Mouse (Mus musculus) CD8-positive naive resting alpha-beta T cell, adult 2 months (primary cell): ENCODE data around the gene Ptpn11.

Experiments used
- DNase-seq, 2 experiments: peaks; one replicate each; pipeline ENCODE4 v3.0.0; 2022; ENCODE audit warnings: low read depth in 2 of 2, low spot score in 2 of 2

The Ptpn11 gene

DNA sequence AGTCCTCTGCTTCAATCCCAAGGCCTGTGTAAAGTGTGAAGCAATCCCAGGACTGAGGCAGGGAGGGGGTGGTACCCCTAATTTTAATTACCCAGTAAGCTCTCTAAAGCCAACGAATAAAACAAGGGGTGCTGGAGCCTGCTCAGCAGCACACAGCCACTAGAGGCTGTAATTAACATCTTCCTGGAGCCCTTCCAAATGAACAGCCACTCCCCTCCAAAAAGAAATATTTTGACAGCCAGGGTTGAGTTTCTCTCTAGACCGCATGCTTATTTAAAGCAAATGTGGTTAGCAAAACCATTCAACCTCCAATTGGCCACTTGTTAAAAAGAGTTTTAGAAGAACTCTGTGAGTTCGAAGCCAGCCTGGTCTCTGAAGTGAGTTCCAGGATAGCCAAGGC, 97.9 kb downstream of the Ptpn11 start:
- DNase-seq: no peak

DNA sequence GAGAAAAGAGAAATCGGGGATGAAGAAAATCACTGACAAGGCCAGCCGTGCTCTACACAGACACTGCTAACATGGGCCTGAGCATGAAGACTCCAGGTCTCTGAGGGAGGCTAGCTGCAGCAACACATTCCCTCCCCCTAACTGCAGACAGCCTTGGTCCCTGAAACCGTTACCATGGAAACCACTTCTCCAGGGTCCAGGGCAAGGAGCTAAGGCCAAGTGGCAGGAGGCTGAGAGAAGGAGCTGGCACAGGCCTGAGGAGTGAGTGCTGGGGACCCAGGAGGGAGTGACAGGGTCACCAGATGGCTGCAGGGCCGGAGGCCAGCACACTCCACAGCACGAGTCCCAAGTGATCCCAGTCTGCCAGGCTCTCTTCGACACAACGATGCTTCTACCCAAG, 101.5 kb downstream of the Ptpn11 start:
- DNase-seq: no peak

DNA sequence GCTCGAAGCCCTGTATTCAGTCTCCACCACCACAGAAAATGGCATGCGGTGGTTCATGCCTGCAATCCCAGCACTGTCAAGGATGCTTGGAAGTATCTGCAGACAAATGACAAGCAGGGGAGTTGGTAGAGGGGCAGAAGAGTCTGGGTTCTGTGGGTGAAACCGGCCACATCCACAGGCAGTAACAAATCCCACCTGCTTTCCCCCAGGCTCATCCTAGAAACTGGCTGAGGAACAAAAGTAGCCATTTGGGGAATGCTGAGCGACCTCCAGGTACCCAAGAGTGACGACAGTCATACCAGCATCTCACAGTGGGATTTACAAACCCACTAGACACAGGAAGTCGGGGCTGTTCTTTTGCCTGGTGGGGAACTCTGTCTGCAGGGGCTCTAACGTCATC, 103.5 kb downstream of the Ptpn11 start:
- no peak for DNase-seq

DNA sequence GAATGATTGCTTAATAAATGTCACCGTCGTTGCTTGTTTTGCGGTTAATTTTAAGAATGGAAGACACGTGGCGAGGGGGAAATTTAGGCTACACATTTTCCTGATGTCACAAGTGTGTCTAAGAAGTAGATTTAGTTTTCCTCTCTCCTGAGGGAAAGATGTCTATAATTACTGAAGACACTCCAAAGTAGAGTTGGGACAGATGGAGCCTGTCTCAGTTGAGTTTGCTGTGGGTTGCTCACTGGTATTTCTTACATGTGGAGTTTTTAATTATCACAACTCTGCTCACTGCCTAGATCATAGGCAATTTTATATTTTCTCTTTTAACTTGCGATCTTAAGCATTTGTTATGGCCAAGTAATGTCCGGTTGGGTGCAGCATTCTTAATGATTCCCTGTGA, 108.6 kb downstream of the Ptpn11 start:
- no peak for DNase-seq

DNA sequence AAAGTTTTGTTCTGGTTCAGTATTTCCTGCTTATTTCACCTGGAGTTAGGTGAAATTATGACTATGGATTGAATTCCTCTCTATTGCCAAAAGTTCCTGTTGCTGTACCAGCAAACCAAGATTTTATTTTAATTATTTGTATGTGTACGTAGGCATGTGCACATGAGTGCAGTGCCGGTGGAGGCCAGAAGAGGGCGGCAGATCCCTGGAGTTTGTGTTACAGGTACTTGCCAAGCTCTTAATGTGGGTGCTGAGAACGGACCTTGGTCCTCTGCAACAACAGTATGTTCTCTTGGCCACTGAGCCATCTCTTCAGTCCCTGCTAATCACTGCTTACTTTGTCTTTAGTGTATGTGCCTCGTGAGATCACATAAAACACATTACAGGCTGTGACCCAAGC, 109.4 kb downstream of the Ptpn11 start:
- DNase-seq: no peak
